Mouse (Mus musculus) c-Kit-positive CD71-negative TER-119-negative erythroid progenitor cells, embryonic 14.5 days (primary cell): Measurements from ENCODE around the gene Fam83e.

Experiments
- DNase-seq: peaks from one replicate; pipeline ENCODE4 v3.0.0-alpha.2; 2013; ENCODE audit warnings: low read depth

Fam83e gene

GRCm38 (mm10) chr7:45715090-45715708 is 5.8 kb upstream of the Fam83e start, which contains the start of gene Rpl18:
Rpl18 (plus strand) TSS chr7:45715457.
- peak; percentile 92 for DNase-seq

GRCm38 (mm10) chr7:45715741-45716459 is 5.1 kb upstream of the Fam83e start:
- no peak for DNase-seq

GRCm38 (mm10) chr7:45716460-45716857 is 4.6 kb upstream of the Fam83e start:
- DNase-seq: no peak

GRCm38 (mm10) chr7:45716952-45717917 is 3.8 kb upstream of the Fam83e start:
- DNase-seq: no peak

- DNase-seq: peak; percentile 98
Measured at GRCm38 (mm10) chr7:45717918-45718297, 3.1 kb upstream of the Fam83e start, which contains the start of gene Sphk2. Sphk2 (minus strand) TSS chr7:45718002.

- DNase-seq: no peak
Measured at GRCm38 (mm10) chr7:45718331-45718730, 2.7 kb upstream of the Fam83e start.

- no peak for DNase-seq
Measured at GRCm38 (mm10) chr7:45719180-45719579, 1.8 kb upstream of the Fam83e start.

GRCm38 (mm10) chr7:45719738-45720412 is 1.1 kb upstream of the Fam83e start:
- DNase-seq: no peak

GRCm38 (mm10) chr7:45721234-45721571 is 191 bp downstream of the Fam83e start:
- no peak for DNase-seq

- DNase-seq: no peak
Measured at GRCm38 (mm10) chr7:45721642-45722347, 783 bp downstream of the Fam83e start.

- no peak for DNase-seq
Measured at GRCm38 (mm10) chr7:45722348-45722713, 1.3 kb downstream of the Fam83e start.

- DNase-seq: no peak
Measured at GRCm38 (mm10) chr7:45723301-45723700, 2.3 kb downstream of the Fam83e start.

GRCm38 (mm10) chr7:45723781-45724180 is 2.8 kb downstream of the Fam83e start:
- DNase-seq: no peak

- no peak for DNase-seq
Measured at GRCm38 (mm10) chr7:45725151-45725550, 4.1 kb downstream of the Fam83e start.

GRCm38 (mm10) chr7:45725713-45726112 is 4.7 kb downstream of the Fam83e start, which contains the start of gene Spaca4:
Spaca4 (minus strand) TSS chr7:45725813.
- DNase-seq: no peak

- no peak for DNase-seq
Measured at GRCm38 (mm10) chr7:45726419-45726818, 5.4 kb downstream of the Fam83e start.

GRCm38 (mm10) chr7:45727625-45728024 is 6.6 kb downstream of the Fam83e start:
- DNase-seq: no peak

GRCm38 (mm10) chr7:45730727-45731431 is 9.9 kb downstream of the Fam83e start:
- DNase-seq: no peak

- DNase-seq: no peak
Measured at GRCm38 (mm10) chr7:45733477-45733876, 12.5 kb downstream of the Fam83e start.

GRCm38 (mm10) chr7:45739162-45739763 is 18.3 kb downstream of the Fam83e start:
- peak; percentile 96 for DNase-seq
